Mouse (Mus musculus): ENCODE data around the gene Osmr. TPM values are rescaled to one million over a fixed set of nuclear protein-coding genes. Genes with fewer than 3 reads are reported as not detected.

Gene Osmr
- polyA plus RNA-seq, 1 experiment: 1.6 TPM

DNA sequence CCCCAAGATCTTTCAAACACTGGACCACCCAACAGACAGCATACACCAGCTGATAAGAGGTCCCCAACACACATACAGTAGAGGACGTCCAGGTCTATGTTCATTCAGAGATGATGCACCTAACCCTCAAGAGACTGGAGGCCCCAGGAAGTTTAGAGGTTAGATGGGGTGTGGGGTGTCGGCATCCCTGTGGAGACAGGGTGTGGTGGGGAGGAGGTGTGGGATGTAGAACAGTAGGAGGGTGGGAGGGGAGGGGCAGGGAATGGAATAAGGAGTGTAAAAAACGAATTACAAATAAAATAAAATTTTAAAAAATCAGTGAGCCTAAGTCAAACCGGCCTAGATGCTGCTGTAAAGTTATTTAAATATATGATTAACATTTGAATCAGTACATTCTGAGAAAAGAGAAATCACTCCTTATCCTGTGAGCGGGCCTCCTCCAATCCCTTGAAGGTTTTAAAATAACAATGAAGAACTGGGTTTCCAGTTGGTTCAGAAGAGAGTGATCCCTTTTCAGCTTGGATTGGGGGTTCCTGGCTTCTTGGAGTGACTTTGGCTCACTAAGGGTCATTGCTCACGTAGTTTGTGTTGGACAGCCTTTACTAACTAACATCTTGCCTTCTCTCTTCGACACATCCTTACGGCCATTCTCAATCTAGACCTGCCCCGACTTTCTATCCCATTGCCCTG lies 28.7 kb upstream of the Osmr start:
- H3K27ac ChIP-seq (ENCODE audit: insufficient read depth, low read length): no peak overlapping the region
- H3K4me3 ChIP-seq (replicated peaks; ENCODE audit: insufficient read depth, low read depth, low read length): no peak overlapping the region
- TF ChIP-seq POLR2A (IDR thresholded peaks at IDR 0.05; ENCODE audit: borderline replicate concordance, insufficient read depth, low read length): no peak
- TF ChIP-seq CTCF (IDR thresholded peaks at IDR 0.05; ENCODE audit: borderline replicate concordance, insufficient read depth, low read depth, low read length): no peak
- no peak for DNase-seq
- no peaks in the 10 kb centered on the region for H3K27me3 ChIP-seq (ENCODE audit: control insufficient read depth, insufficient read depth, low read length)
- WGBS: 71% methylated on average over 9 of the region's 9 CpGs
- no peaks in the 10 kb centered on the region for H3K4me1 ChIP-seq (ENCODE audit: control insufficient read depth, insufficient read depth, low read length)

DNA sequence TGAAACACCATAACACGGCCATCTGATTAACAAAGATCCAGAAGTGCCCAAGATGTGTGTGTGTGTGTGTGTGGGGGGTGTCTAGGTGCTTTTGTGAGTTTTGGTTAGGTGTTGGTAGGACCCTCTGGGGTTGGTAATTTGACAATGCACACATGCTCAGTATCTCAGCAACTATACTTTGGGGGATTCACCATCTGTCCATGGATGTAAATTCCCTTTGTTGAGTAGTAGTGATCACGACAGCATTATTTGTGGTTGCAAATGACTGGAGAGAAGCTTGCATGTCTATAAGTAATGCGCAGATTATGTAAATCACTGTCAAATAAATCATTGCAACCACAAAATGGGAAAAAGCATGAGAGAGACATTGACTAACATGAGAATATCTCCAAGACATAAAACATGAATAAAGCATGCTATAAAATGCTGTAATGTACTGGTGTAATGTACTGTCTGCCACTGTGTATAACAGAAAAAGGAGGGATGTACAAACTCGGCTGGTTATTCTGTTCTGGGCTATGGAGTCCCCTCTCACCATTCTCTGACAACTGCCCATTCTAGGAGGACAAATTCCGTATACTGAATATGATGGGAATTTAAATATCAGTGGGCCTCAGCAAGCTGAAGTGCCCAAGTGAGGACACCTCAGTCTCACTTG lies 27.3 kb upstream of the Osmr start:
- H3K27me3 ChIP-seq (ENCODE audit: control insufficient read depth, insufficient read depth, low read length): no peaks in the 10 kb centered on the region
- TF ChIP-seq CTCF (IDR thresholded peaks at IDR 0.05; ENCODE audit: borderline replicate concordance, insufficient read depth, low read depth, low read length) (no peak), POLR2A (IDR thresholded peaks at IDR 0.05; ENCODE audit: borderline replicate concordance, insufficient read depth, low read length) (no peak)
- no peak for DNase-seq
- H3K27ac ChIP-seq (ENCODE audit: insufficient read depth, low read length): no peak overlapping the region
- H3K4me1 ChIP-seq (ENCODE audit: control insufficient read depth, insufficient read depth, low read length): no peaks in the 10 kb centered on the region
- no peak overlapping the region for H3K4me3 ChIP-seq (replicated peaks; ENCODE audit: insufficient read depth, low read depth, low read length)
- 75% methylated on average over 5 of the region's 5 CpGs for WGBS

GRCm38 (mm10) chr15:6901236-6901635 lies 26.5 kb upstream of the Osmr start:
- 88% methylated on average over 6 of the region's 6 CpGs for WGBS
- H3K4me1 ChIP-seq (ENCODE audit: control insufficient read depth, insufficient read depth, low read length): no peaks in the 10 kb centered on the region
- no peak overlapping the region for H3K4me3 ChIP-seq (replicated peaks; ENCODE audit: insufficient read depth, low read depth, low read length)
- DNase-seq: no peak
- TF ChIP-seq CTCF (IDR thresholded peaks at IDR 0.05; ENCODE audit: borderline replicate concordance, insufficient read depth, low read depth, low read length): no peak
- no peak for TF ChIP-seq POLR2A (IDR thresholded peaks at IDR 0.05; ENCODE audit: borderline replicate concordance, insufficient read depth, low read length)
- H3K27me3 ChIP-seq (ENCODE audit: control insufficient read depth, insufficient read depth, low read length): no peaks in the 10 kb centered on the region
- no peak overlapping the region for H3K27ac ChIP-seq (ENCODE audit: insufficient read depth, low read length)

DNA sequence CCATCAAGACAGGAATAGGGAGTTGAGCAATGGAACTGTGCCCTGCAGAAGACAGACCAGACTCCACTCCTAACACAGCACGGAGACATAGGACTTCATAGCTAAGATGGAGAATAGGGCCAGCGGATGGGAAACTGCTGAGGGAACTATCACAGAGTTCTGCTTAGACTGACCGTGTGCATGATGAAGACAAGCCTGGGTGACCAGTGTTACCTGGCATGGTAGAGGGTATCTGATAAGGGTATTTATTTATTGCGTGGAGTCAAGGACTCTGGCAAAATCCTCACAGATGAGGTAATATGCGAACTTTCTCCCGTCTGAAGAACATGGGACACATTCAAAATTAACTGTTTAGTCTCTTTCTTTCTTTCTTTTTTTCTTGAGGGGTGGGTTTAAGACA lies 9.5 kb upstream of the Osmr start:
- DNase-seq: no peak
- 90% methylated on average over 6 of the region's 6 CpGs for WGBS
- TF ChIP-seq POLR2A (IDR thresholded peaks at IDR 0.05; ENCODE audit: borderline replicate concordance, insufficient read depth, low read length) (no peak), CTCF (IDR thresholded peaks at IDR 0.05; ENCODE audit: borderline replicate concordance, insufficient read depth, low read depth, low read length) (no peak)
- Histone ChIP-seq H3K4me1 (ENCODE audit: control insufficient read depth, insufficient read depth, low read length) (no peaks in the 10 kb centered on the region), H3K27ac (ENCODE audit: insufficient read depth, low read length) (no peak overlapping the region), H3K27me3 (ENCODE audit: control insufficient read depth, insufficient read depth, low read length) (no peaks in the 10 kb centered on the region), H3K4me3 (replicated peaks; ENCODE audit: insufficient read depth, low read depth, low read length) (no peak overlapping the region)

- Histone ChIP-seq H3K27ac (ENCODE audit: insufficient read depth, low read length) (no peak overlapping the region), H3K4me1 (ENCODE audit: control insufficient read depth, insufficient read depth, low read length) (no peaks in the 10 kb centered on the region), H3K4me3 (replicated peaks; ENCODE audit: insufficient read depth, low read depth, low read length) (no peak overlapping the region), H3K27me3 (ENCODE audit: control insufficient read depth, insufficient read depth, low read length) (no peaks in the 10 kb centered on the region)
- WGBS: 58% methylated on average over 5 of the region's 5 CpGs
- peak; percentile 29 to 45 for DNase-seq
- TF ChIP-seq CTCF (IDR thresholded peaks at IDR 0.05; ENCODE audit: borderline replicate concordance, insufficient read depth, low read depth, low read length) (peak; percentile 12; the same call in 1 of the 2 replicates), POLR2A (IDR thresholded peaks at IDR 0.05; ENCODE audit: borderline replicate concordance, insufficient read depth, low read length) (no peak)
These were observed 9.0 kb upstream of the Osmr start for GRCm38 (mm10) chr15:6883816-6884215.

DNA sequence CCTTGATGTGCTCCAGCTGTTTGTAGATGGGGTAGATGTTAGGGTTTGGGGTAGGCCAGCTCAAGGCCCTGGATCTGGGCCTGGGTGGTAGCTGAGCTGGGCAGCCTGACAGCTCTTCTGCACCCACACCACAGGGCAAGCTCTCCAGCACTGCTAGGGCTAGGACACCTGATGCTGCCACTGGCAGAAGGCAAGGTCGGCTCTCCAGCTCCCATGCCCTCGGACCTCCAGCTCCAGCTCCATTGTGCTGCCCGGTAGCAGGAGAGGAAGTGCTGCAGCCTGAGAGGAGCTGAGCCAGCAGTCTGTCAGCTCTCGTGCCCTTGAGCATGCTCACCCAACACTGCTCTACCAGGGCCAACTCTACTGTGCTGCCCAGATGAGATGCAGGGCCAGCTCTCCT lies 8.3 kb upstream of the Osmr start:
- 36% methylated on average over 4 of the region's 4 CpGs for WGBS

GRCm38 (mm10) chr15:6882180-6882579 lies 7.4 kb upstream of the Osmr start:
- peak in 1 of 2 experiments; percentile 4 for DNase-seq
- Histone ChIP-seq H3K4me3 (replicated peaks; ENCODE audit: insufficient read depth, low read depth, low read length) (no peak overlapping the region), H3K27me3 (ENCODE audit: control insufficient read depth, insufficient read depth, low read length) (no peaks in the 10 kb centered on the region), H3K27ac (ENCODE audit: insufficient read depth, low read length) (no peak overlapping the region), H3K4me1 (ENCODE audit: control insufficient read depth, insufficient read depth, low read length) (no peaks in the 10 kb centered on the region)
- TF ChIP-seq POLR2A (IDR thresholded peaks at IDR 0.05; ENCODE audit: borderline replicate concordance, insufficient read depth, low read length) (no peak), CTCF (IDR thresholded peaks at IDR 0.05; ENCODE audit: borderline replicate concordance, insufficient read depth, low read depth, low read length) (peak; percentile 23; the same call in 1 of the 2 replicates)
- WGBS: 39% methylated on average over 7 of the region's 7 CpGs

More for the DNA sequence above, 8.3 kb upstream of the Osmr start:
- H3K27ac ChIP-seq (ENCODE audit: insufficient read depth, low read length): no peak overlapping the region
- H3K27me3 ChIP-seq (ENCODE audit: control insufficient read depth, insufficient read depth, low read length): no peaks in the 10 kb centered on the region
- no peak overlapping the region for H3K4me3 ChIP-seq (replicated peaks; ENCODE audit: insufficient read depth, low read depth, low read length)
- no peak for DNase-seq
- H3K4me1 ChIP-seq (ENCODE audit: control insufficient read depth, insufficient read depth, low read length): no peaks in the 10 kb centered on the region
- no peak for TF ChIP-seq POLR2A (IDR thresholded peaks at IDR 0.05; ENCODE audit: borderline replicate concordance, insufficient read depth, low read length)
- no peak for TF ChIP-seq CTCF (IDR thresholded peaks at IDR 0.05; ENCODE audit: borderline replicate concordance, insufficient read depth, low read depth, low read length)

- Histone ChIP-seq H3K4me3 (replicated peaks; ENCODE audit: insufficient read depth, low read depth, low read length) (no peak overlapping the region), H3K27me3 (ENCODE audit: control insufficient read depth, insufficient read depth, low read length) (no peaks in the 10 kb centered on the region; the same call in 1 of the 2 replicates), H3K4me1 (ENCODE audit: control insufficient read depth, insufficient read depth, low read length) (no peaks in the 10 kb centered on the region), H3K27ac (ENCODE audit: insufficient read depth, low read length) (no peak overlapping the region)
- no peak for DNase-seq
- WGBS: 73% methylated on average over 9 of the region's 9 CpGs
- TF ChIP-seq CTCF (IDR thresholded peaks at IDR 0.05; ENCODE audit: borderline replicate concordance, insufficient read depth, low read depth, low read length): no peak
- TF ChIP-seq POLR2A (IDR thresholded peaks at IDR 0.05; ENCODE audit: borderline replicate concordance, insufficient read depth, low read length): no peak
These were observed 6.4 kb upstream of the Osmr start for GRCm38 (mm10) chr15:6881211-6881610.
